Mouse (Mus musculus): ENCODE data around the gene Kmt2c. TPM values are rescaled to one million over a fixed set of nuclear protein-coding genes. Genes with fewer than 3 reads are reported as not detected.

Gene Kmt2c
- polyA plus RNA-seq, 1 experiment from 2014 or later: 5.8 TPM

DNA sequence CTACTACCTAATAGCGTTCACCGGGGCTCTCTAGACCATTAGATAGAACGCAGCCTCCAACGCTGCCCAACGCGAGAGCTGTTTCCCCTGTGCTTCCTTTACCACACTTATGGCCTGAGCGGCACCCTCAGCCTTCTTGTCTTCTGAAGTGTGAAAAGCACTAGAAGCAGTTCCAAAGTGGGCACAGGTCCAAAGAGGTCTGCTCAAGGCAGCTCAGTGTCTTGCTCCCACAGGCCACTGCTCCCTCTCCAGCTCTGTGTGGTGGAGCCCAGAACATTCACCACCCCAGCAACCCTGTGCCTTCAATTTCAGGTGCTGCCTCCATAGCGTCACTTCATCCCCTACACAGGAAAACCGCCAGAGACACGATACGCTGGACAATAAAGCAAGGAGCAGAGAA, 115.0 kb downstream of the Kmt2c start:
- no peak for ATAC-seq (ENCODE audit: insufficient read depth)
- H3K36me3 ChIP-seq (replicated peaks): peaks cover 21% of the 10 kb centered on the region
- H3K4me1 ChIP-seq (replicated peaks): no peaks in the 10 kb centered on the region
- no peak overlapping the region for H3K4me2 ChIP-seq
- no peak overlapping the region for H3K27ac ChIP-seq (replicated peaks)
- no peaks in the 10 kb centered on the region for H3K9me3 ChIP-seq (replicated peaks)
- H3K4me3 ChIP-seq (replicated peaks): no peak overlapping the region
- H3K27me3 ChIP-seq: no peaks in the 10 kb centered on the region
- WGBS (ENCODE audit: insufficient replicate concordance): 90% methylated on average over 11 of the region's 11 CpGs
- no peak overlapping the region for H3K9ac ChIP-seq

DNA sequence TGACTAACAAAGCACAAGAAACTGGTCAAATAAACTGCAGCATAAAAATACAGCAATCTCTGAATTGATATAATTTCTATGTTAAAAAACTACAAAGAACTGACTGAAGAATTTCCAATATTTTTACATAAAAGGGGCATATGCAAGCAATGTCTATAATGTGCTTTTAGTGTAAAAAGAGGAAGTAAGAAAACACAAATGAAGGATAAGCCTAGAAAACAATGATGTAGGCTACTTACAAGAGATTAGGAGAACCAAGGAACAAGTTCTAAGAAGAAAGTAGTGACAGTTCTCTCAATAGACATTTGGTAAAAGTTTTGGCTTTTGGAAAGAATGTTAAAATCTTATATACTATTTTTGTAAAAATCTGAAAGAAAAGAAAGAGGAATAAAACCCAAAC, 119.4 kb downstream of the Kmt2c start:
- Histone ChIP-seq H3K4me1 (replicated peaks) (no peaks in the 10 kb centered on the region), H3K4me3 (replicated peaks) (no peak overlapping the region), H3K27ac (replicated peaks) (no peak overlapping the region), H3K9ac (no peak overlapping the region), H3K4me2 (no peak overlapping the region), H3K9me3 (replicated peaks) (no peaks in the 10 kb centered on the region), H3K36me3 (replicated peaks) (peaks cover 13% of the 10 kb centered on the region), H3K27me3 (no peaks in the 10 kb centered on the region)
- no peak for ATAC-seq (ENCODE audit: insufficient read depth)

DNA sequence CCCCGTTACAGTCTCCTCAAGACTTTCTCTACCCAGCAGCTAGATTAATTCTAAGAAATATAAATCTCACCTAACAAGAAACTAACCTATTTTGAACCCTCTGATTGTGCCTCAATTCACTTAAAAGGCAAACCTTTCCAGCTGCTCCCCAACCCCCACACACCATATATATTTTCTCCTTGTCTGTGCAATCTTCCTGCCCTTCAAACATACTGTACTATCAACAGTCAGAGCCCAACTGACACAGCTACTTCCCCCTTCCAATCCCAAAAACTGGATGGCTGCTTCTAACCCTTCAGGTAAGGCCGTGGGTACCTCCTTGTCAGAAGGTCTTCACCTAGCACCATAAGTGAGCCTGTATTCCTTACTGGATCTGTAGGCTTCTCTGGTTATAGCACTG, 130.2 kb downstream of the Kmt2c start:
- H3K4me3 ChIP-seq (replicated peaks): no peak overlapping the region
- no peaks in the 10 kb centered on the region for H3K4me1 ChIP-seq (replicated peaks)
- H3K9ac ChIP-seq: no peak overlapping the region
- no peak for ATAC-seq (ENCODE audit: insufficient read depth)
- H3K27ac ChIP-seq (replicated peaks): no peak overlapping the region
- no peaks in the 10 kb centered on the region for H3K27me3 ChIP-seq
- 81% methylated on average over 2 of the region's 2 CpGs for WGBS (ENCODE audit: insufficient replicate concordance)
- no peaks in the 10 kb centered on the region for H3K9me3 ChIP-seq (replicated peaks)
- peaks cover 8% of the 10 kb centered on the region for H3K36me3 ChIP-seq (replicated peaks)
- no peak overlapping the region for H3K4me2 ChIP-seq

DNA sequence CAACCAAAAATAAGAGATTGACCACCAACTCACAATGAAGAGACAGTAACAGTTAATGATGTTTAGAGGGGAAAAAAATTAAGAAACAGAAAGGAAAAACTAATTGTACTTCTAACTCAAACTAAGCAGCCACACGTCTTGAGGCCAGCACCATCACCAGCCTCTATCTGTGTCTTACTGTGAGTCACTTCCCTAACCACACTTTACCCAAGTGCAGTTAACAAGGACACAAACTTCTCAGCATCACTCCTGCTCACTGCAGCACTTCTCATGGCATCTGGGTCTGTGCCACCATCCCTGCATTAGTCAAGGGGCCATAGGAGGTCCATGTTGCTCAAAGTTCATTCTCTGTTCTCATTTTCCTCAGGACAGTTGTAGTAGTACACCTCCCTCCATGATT, 131.5 kb downstream of the Kmt2c start:
- no peak overlapping the region for H3K27ac ChIP-seq (replicated peaks)
- no peaks in the 10 kb centered on the region for H3K4me1 ChIP-seq (replicated peaks)
- H3K4me2 ChIP-seq: no peak overlapping the region
- no peaks in the 10 kb centered on the region for H3K9me3 ChIP-seq (replicated peaks)
- H3K9ac ChIP-seq: no peak overlapping the region
- no peaks in the 10 kb centered on the region for H3K27me3 ChIP-seq
- ATAC-seq (ENCODE audit: insufficient read depth): no peak
- no peak overlapping the region for H3K4me3 ChIP-seq (replicated peaks)
- 61% methylated on average over 1 of the region's 1 CpGs for WGBS (ENCODE audit: insufficient replicate concordance)
- H3K36me3 ChIP-seq (replicated peaks): peaks cover 6% of the 10 kb centered on the region

DNA sequence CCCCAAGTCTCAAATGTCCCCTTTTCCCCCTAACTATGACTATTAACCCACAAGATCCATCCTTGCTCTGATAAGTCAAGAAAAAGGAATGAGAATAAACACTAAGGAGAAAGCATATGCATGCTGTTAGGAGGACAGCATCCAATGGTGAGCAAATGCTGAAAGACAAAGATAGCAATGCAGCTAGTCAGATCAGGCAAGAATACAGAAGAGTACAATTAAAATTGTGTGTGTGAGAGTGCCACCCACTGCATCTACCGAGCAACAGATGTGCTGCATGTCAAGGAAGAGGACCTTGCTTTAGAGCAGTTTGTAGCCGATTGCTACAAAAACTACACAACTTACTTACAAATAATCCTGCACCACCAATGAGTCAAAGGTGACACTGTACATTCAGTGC, 145.1 kb downstream of the Kmt2c start:
- ATAC-seq (ENCODE audit: insufficient read depth): no peak
- Histone ChIP-seq H3K27me3 (no peaks in the 10 kb centered on the region), H3K4me2 (no peak overlapping the region), H3K4me1 (replicated peaks) (no peaks in the 10 kb centered on the region), H3K9me3 (replicated peaks) (no peaks in the 10 kb centered on the region), H3K9ac (no peak overlapping the region), H3K27ac (replicated peaks) (no peak overlapping the region), H3K4me3 (replicated peaks) (no peak overlapping the region), H3K36me3 (replicated peaks) (peaks cover 28% of the 10 kb centered on the region)
- 85% methylated on average over 2 of the region's 2 CpGs for WGBS (ENCODE audit: insufficient replicate concordance)

DNA sequence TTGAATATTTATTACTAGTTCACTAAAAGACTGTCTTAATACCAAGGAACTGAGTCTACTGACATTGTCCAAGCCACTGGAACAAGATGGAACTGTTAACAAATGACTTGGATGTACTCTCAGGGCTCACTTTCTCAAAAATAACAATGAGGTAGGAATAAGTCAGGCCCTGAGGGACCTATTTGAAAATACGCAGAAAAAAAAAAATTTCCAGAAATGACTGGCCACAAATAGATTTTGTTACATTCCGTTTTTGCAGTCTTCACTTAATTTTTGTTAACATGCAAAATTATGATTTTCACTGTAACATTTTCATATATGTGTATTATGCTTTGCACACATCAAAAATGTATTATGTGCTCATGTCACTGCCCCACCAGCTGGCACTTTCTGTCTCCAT, 167.3 kb downstream of the Kmt2c start:
- no peaks in the 10 kb centered on the region for H3K4me1 ChIP-seq (replicated peaks)
- ATAC-seq (ENCODE audit: insufficient read depth): no peak
- peaks cover 16% of the 10 kb centered on the region for H3K36me3 ChIP-seq (replicated peaks)
- H3K27ac ChIP-seq (replicated peaks): no peak overlapping the region
- H3K4me3 ChIP-seq (replicated peaks): no peak overlapping the region
- H3K4me2 ChIP-seq: no peak overlapping the region
- no peaks in the 10 kb centered on the region for H3K27me3 ChIP-seq
- 85% methylated on average over 2 of the region's 2 CpGs for WGBS (ENCODE audit: insufficient replicate concordance)
- H3K9me3 ChIP-seq (replicated peaks): no peaks in the 10 kb centered on the region
- H3K9ac ChIP-seq: no peak overlapping the region

DNA sequence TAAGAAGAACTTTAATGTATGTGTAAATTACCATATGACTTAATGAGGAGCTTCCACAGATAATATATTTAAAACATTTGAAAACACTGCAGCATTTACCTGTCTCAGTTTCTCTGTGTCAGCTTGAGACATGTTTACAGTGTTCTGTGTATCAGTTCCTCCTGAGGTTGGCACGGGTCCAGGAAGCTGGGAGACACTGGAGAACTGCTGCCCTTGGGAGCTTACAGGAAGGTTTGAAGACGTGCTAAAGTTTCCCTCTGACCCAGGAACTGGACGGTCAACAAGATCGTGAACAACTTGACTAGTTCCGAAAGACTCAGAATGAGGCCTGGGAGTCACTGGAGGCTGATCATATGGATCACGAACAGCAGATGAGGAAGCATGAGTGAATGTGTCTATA, 184.7 kb downstream of the Kmt2c start:
- H3K9me3 ChIP-seq (replicated peaks): no peaks in the 10 kb centered on the region
- no peak overlapping the region for H3K9ac ChIP-seq
- H3K36me3 ChIP-seq (replicated peaks): peaks cover 66% of the 10 kb centered on the region
- no peak overlapping the region for H3K4me3 ChIP-seq (replicated peaks)
- H3K4me2 ChIP-seq: no peak overlapping the region
- ATAC-seq (ENCODE audit: insufficient read depth): no peak
- no peaks in the 10 kb centered on the region for H3K27me3 ChIP-seq
- no peak overlapping the region for H3K27ac ChIP-seq (replicated peaks)
- no peaks in the 10 kb centered on the region; the same call in 1 of the 2 replicates for H3K4me1 ChIP-seq (replicated peaks)
- WGBS (ENCODE audit: insufficient replicate concordance): 79% methylated on average over 6 of the region's 6 CpGs

DNA sequence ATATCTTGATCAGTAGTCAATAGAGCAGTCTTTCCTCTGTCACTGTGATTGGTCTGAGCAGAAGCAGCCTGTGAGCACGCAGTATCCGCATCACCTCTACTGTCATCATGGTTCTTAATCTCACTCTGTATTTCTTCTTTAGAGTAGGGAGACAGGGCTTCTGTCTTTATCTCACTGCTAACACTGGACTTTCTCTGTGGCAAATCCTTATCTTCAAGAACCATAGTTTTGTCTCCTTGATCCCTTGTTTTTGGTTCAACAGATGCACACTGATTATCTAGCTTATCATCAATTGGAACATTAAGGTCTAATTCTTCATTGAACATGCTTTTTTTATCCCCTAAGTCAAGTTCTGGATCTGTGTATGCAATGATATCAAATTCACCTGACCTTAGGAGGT, 188.4 kb downstream of the Kmt2c start:
- no peaks in the 10 kb centered on the region; the same call in 1 of the 2 replicates for H3K4me1 ChIP-seq (replicated peaks)
- H3K27me3 ChIP-seq: no peaks in the 10 kb centered on the region
- H3K36me3 ChIP-seq (replicated peaks): peaks cover 53% of the 10 kb centered on the region
- no peak overlapping the region for H3K4me3 ChIP-seq (replicated peaks)
- no peak overlapping the region for H3K9ac ChIP-seq
- WGBS (ENCODE audit: insufficient replicate concordance): 43% methylated on average over 2 of the region's 2 CpGs
- ATAC-seq (ENCODE audit: insufficient read depth): peak; percentile 65
- no peak overlapping the region for H3K4me2 ChIP-seq
- no peak overlapping the region for H3K27ac ChIP-seq (replicated peaks)
- no peaks in the 10 kb centered on the region for H3K9me3 ChIP-seq (replicated peaks)

DNA sequence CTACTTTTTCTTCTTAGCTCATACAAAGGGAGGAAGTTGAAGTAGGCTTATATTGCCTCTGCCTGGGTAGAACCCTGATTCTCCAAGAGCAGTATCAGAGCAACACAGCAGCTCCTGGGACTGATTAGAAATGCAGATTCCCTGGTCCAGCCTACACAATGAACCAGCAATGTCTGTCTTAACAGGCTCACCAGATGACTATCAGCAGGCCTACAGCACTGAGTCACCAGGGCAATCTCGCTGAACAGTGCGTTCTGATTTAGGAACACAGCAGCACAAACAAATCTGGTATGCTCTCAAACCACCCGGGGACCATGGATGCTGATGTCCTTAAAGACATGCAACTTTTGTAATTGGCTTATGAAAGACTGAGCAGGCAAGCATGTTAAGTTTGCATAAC, 201.8 kb downstream of the Kmt2c start:
- no peaks in the 10 kb centered on the region for H3K27me3 ChIP-seq
- no peak overlapping the region for H3K27ac ChIP-seq (replicated peaks)
- no peaks in the 10 kb centered on the region for H3K9me3 ChIP-seq (replicated peaks)
- WGBS (ENCODE audit: insufficient replicate concordance): 43% methylated on average over 3 of the region's 3 CpGs
- H3K4me1 ChIP-seq (replicated peaks): no peaks in the 10 kb centered on the region
- H3K4me3 ChIP-seq (replicated peaks): no peak overlapping the region
- H3K4me2 ChIP-seq: no peak overlapping the region
- no peak for ATAC-seq (ENCODE audit: insufficient read depth)
- H3K36me3 ChIP-seq (replicated peaks): peaks cover 52% of the 10 kb centered on the region
- no peak overlapping the region for H3K9ac ChIP-seq

DNA sequence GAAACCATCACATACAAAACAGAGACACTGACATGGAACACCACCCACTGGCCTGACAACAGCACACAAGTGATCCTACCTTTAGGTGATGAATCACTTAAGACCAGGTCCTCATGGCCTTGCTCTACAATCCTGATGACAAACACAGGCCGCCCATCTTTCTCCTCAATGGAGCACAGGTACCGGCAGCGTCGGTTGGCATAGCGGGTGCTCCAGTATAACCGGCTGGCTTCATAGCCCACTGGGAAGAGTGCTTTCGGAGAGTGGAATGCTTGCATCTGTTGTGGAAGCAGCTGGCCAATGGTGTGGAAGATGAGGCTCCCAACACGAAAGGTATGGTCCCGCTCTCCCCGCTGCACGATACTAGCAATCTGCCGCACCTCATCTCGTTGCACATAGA, 214.6 kb downstream of the Kmt2c start:
- H3K9me3 ChIP-seq (replicated peaks): no peaks in the 10 kb centered on the region
- no peaks in the 10 kb centered on the region for H3K27me3 ChIP-seq
- H3K9ac ChIP-seq: no peak overlapping the region
- H3K4me2 ChIP-seq: no peak overlapping the region
- no peak overlapping the region for H3K4me3 ChIP-seq (replicated peaks)
- H3K36me3 ChIP-seq (replicated peaks): peaks cover 83% of the 10 kb centered on the region
- 91% methylated on average over 13 of the region's 13 CpGs for WGBS (ENCODE audit: insufficient replicate concordance)
- no peaks in the 10 kb centered on the region for H3K4me1 ChIP-seq (replicated peaks)
- no peak for ATAC-seq (ENCODE audit: insufficient read depth)
- H3K27ac ChIP-seq (replicated peaks): no peak overlapping the region

DNA sequence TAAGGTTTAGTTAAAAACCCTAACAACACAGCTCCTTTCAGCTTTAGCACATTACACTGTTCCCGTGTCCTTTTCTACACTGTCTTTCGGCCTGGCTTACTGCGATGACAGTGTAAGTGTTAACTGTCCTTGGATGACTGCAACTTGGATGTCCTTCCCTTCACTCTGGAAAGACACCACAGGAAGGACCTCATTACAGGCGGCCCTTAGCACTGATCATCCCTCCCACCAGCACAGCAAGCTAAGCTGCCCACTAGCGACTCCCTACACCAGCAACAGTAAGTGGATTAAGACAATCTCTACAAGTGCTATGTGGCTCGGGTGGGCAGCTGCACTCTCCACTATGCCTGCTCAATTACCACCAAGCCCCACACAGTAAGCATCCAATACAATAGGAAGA, 222.2 kb downstream of the Kmt2c start:
- 82% methylated on average over 6 of the region's 6 CpGs for WGBS (ENCODE audit: insufficient replicate concordance)
- H3K27ac ChIP-seq (replicated peaks): no peak overlapping the region
- no peak overlapping the region for H3K4me2 ChIP-seq
- ATAC-seq (ENCODE audit: insufficient read depth): no peak
- H3K9me3 ChIP-seq (replicated peaks): no peaks in the 10 kb centered on the region
- H3K27me3 ChIP-seq: no peaks in the 10 kb centered on the region
- H3K4me1 ChIP-seq (replicated peaks): no peaks in the 10 kb centered on the region
- H3K9ac ChIP-seq: no peak overlapping the region
- H3K36me3 ChIP-seq (replicated peaks): peaks cover 73% of the 10 kb centered on the region
- H3K4me3 ChIP-seq (replicated peaks): no peak overlapping the region

DNA sequence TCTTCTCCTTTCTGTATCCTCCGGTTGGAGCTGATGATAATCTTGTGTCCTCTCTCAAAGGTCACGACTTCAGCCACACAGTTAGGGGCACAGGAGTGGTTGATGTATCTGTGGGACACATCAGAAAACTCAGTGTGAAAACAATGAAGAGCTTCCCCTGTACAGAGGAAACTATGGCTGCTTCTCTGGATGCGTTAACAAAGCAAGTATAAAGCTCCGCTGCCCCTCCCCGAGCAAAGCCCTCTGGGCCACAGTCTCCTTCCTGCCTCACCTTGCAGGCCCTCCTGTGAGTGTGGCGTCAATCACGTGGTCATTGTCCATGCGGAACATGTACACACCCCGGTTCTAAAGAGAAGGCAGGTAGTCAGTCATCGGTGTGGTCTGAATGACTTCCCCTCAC, 223.0 kb downstream of the Kmt2c start:
- no peak overlapping the region for H3K9ac ChIP-seq
- WGBS (ENCODE audit: insufficient replicate concordance): 82% methylated on average over 10 of the region's 10 CpGs

More for the DNA sequence above, 223.0 kb downstream of the Kmt2c start:
- Histone ChIP-seq H3K4me1 (replicated peaks) (no peaks in the 10 kb centered on the region), H3K9me3 (replicated peaks) (no peaks in the 10 kb centered on the region), H3K4me2 (no peak overlapping the region), H3K4me3 (replicated peaks) (no peak overlapping the region), H3K36me3 (replicated peaks) (peaks cover 71% of the 10 kb centered on the region), H3K27me3 (no peaks in the 10 kb centered on the region), H3K27ac (replicated peaks) (no peak overlapping the region)
- ATAC-seq (ENCODE audit: insufficient read depth): no peak

Measured in liver, embryonic 15.5 days (tissue).